Mouse (Mus musculus) liver, postnatal 0 days (tissue): Measurements from ENCODE around the gene Zdhhc21. TPM values are rescaled to one million over a fixed set of nuclear protein-coding genes. Genes with fewer than 3 reads are reported as not detected.

Experiments
- ATAC-seq: fragments of 200-750 bp; cut with Nextera tagmentation; 2 replicates; pipeline ENCODE4 v1.8.0; 2017; ENCODE audit warnings: mild to moderate bottlenecking, moderate library complexity
- DNase-seq: peaks from one replicate; pipeline ENCODE4 v3.0.0-alpha.2; 2016
- H3K27ac ChIP-seq: fragments of 300-500 bp; sonication (generic); 2 replicates; pipeline ENCODE4 v1.5.1; 2014; ENCODE audit warnings: antibody characterized with exemption, moderate library complexity, mild to moderate bottlenecking, low read depth
- H3K27me3 ChIP-seq: fragments of 300-500 bp; sonication (generic); 2 replicates; pipeline ENCODE4 v1.6.1; 2014; ENCODE audit warnings: low read length, control low read depth, mixed read lengths; ENCODE audit not compliant: insufficient read depth
- H3K36me3 ChIP-seq: fragments of 300-500 bp; sonication (generic); replicated peaks from 2 replicates; pipeline ENCODE4 v1.6.1; 2014; ENCODE audit warnings: mild to moderate bottlenecking, control low read depth, low read length, moderate library complexity, mixed read lengths; ENCODE audit not compliant: insufficient read depth
- H3K4me1 ChIP-seq: fragments of 300-500 bp; sonication (generic); 2 replicates; pipeline ENCODE4 v1.6.1; 2014; ENCODE audit warnings: antibody characterized with exemption, mild to moderate bottlenecking, control low read depth; ENCODE audit not compliant: insufficient read depth
- H3K4me2 ChIP-seq: fragments of 300-500 bp; sonication (generic); 2 replicates; pipeline ENCODE4 v1.6.1; 2014; ENCODE audit warnings: low read depth, mild to moderate bottlenecking, low read length, moderate library complexity, mixed read lengths
- H3K4me3 ChIP-seq: fragments of 300-500 bp; sonication (generic); 2 replicates; pipeline ENCODE4 v1.5.1; 2014; ENCODE audit warnings: low read depth, low read length
- H3K9ac ChIP-seq: fragments of 300-500 bp; sonication (generic); replicated peaks from 2 replicates; pipeline ENCODE4 v1.6.1; 2014; ENCODE audit warnings: mild to moderate bottlenecking, moderate library complexity
- H3K9me3 ChIP-seq: fragments of 300-500 bp; sonication (generic); 2 replicates; pipeline ENCODE4 v1.6.1; 2016; ENCODE audit warnings: mild to moderate bottlenecking, control low read depth, low read length, mixed read lengths
- CTCF ChIP-seq: sonication (generic); IDR thresholded peaks from 2 replicates; pipeline ENCODE4 v1.5.1; 2016; ENCODE audit warnings: antibody characterized with exemption, low read depth
- EP300 ChIP-seq: IDR thresholded peaks from 2 replicates; pipeline ENCODE4 v1.6.1; 2016; ENCODE audit warnings: antibody characterized with exemption, low read depth, mild to moderate bottlenecking
- WGBS: fragments of 180-500 bp; shearing (Covaris S2); extraction: QIAGEN DNeasy Blood & Tissue Kit; methylation state at CpG from one replicate; pipeline ENCODE4 v1.1.7; 2014; ENCODE audit not compliant: insufficient replicate concordance; 5-methylcytosine and 5-hydroxymethylcytosine counted together
- polyA plus RNA-seq: library from polyadenylated mRNA; unstranded; fragments of >200 nt; fragmentation: Nextera tagmentation; extraction: Ambion mirVana; gene quantifications from 2 replicates; pipeline ENCODE4 v1.2.1, GENCODE M21; 2015

The Zdhhc21 gene
- polyA plus RNA-seq, 1 experiment from 2014 or later = 2.6 TPM

DNA sequence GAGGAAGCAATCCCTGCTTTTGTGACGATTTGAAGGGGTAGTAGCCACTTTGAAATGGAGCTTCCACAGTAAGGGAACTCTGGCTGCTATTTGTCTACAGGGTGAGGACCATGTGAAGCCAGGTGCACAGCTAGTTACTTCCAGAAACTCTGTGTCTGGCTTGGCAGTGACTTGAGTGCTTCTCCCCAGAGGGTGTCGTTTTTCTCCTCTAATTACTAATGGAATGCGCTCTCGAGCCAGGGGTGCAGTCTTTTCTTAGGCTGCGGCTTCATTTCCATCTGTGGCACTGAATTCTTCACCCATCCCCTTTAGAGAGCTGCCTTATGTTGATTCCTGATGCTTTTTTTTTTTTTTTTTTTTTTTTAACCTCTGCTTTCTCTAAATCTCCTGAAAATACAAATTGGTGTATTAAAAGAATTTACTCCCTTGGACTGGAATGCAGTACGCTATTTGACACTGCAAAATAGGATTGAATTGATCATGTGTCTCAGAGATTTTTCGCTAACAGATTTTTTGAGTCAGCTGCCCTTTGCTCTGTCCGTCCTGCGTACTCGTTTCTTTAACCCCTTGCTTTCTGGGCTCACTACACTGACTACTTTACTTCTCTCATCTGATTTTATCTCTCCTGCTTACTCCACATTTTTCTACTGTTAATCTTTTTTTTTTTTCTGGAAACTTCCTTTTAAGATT lies 97.2 kb downstream of the Zdhhc21 start:
- H3K4me2 ChIP-seq = no peak overlapping the region
- H3K9ac ChIP-seq = no peak overlapping the region
- no peak for DNase-seq
- no peaks in the 10 kb centered on the region for H3K36me3 ChIP-seq
- 38% methylated on average over 10 of the region's 10 CpGs for WGBS
- H3K27me3 ChIP-seq = no peaks in the 10 kb centered on the region
- no peaks in the 10 kb centered on the region for H3K4me1 ChIP-seq
- H3K9me3 ChIP-seq = no peaks in the 10 kb centered on the region
- no peak overlapping the region for H3K4me3 ChIP-seq
- TF ChIP-seq CTCF (no peak), EP300 (no peak)
- H3K27ac ChIP-seq = no peak overlapping the region
- no peak for ATAC-seq

DNA sequence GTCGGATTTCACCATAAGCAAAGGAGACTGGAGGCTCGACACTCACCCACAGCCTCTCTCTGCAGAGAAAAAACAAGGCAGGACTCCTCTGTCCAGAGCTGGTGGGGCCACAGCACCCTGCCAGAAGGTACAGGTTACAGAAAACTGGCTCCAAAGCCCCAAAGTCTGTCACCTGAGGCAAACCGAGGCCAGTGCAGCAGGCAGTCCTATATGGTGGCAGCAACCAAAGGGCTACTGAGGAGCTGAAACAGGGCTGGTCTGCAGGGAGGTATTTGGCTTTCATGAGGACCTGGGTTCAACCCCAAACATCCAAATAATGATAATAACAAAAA lies 103.5 kb downstream of the Zdhhc21 start:
- Histone ChIP-seq H3K27ac (no peak overlapping the region), H3K9me3 (no peaks in the 10 kb centered on the region), H3K27me3 (no peaks in the 10 kb centered on the region), H3K4me2 (no peak overlapping the region), H3K36me3 (no peaks in the 10 kb centered on the region), H3K4me3 (no peak overlapping the region), H3K4me1 (no peaks in the 10 kb centered on the region), H3K9ac (no peak overlapping the region)
- ATAC-seq (no peak), DNase-seq (no peak)
- 37% methylated on average over 3 of the region's 3 CpGs for whole genome bisulfite sequencing
- no peak for TF ChIP-seq CTCF
- no peak for TF ChIP-seq EP300

DNA sequence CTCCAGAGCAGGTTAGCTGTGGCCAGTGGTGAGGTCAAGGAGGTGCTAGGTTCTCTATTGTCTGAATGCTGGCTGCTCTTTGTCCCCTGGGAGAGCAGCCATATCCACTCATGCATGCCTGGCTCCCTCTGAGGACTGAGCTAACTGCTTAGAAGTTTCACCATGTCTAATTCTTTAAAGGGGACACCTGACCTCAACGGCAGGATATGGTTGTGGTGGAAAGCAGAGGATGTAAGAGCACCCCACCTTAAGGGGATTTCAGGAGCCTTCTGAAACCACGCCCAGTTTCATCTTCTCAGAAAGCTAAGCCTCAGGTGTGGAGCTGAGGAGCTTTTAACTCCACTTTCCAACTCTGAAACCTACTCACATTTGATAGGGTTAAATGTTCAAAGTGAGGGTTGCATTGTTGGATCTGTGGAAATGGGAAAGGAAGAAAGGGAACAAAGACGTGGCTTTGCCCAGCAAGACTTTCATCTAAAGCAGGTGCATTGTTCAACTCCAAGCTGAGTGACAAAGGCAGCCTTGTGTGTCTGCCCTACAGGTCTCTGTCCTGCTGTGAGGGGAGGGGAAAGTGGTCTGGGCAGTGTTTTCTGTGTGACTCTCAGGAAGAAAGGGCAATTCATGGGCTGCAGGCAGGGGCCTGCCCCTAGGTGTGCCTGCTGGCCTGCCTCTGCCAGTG lies 104.0 kb downstream of the Zdhhc21 start:
- no peak overlapping the region for H3K4me3 ChIP-seq
- ATAC-seq (no peak), DNase-seq (no peak)
- no peaks in the 10 kb centered on the region for H3K9me3 ChIP-seq
- WGBS = 39% methylated on average over 3 of the region's 3 CpGs
- H3K27ac ChIP-seq = no peak overlapping the region
- H3K4me2 ChIP-seq = no peak overlapping the region
- no peak overlapping the region for H3K9ac ChIP-seq
- H3K36me3 ChIP-seq = no peaks in the 10 kb centered on the region
- no peaks in the 10 kb centered on the region for H3K27me3 ChIP-seq
- H3K4me1 ChIP-seq = no peaks in the 10 kb centered on the region
- no peak for TF ChIP-seq EP300
- TF ChIP-seq CTCF = no peak

Other genes starting within 250 kb of the Zdhhc21 start
- 7.7 and 8.3 TPM in 2 replicates for gene Nfib, start 154.2 kb downstream of the Zdhhc21 start, polyA plus RNA-seq
- gene Cer1, start 25.2 kb upstream of the Zdhhc21 start, polyA plus RNA-seq = not detected in 2 replicates
- gene Frem1, start 192.4 kb upstream of the Zdhhc21 start, polyA plus RNA-seq = 0.27 and 0.35 TPM in 2 replicates